Mouse (Mus musculus) C2C12 (cell line): ENCODE data around the gene Bcan.

Source experiments
- CEBPB ChIP-seq: IDR thresholded peaks from one replicate; pipeline ENCODE4 v1.6.1; 2011; ENCODE audit warnings: low read depth, mild to moderate bottlenecking, control low read depth, moderate library complexity
- CTCF ChIP-seq: IDR thresholded peaks from one replicate; pipeline ENCODE4 v1.5.1; 2011; ENCODE audit not compliant: control insufficient read depth, insufficient read depth, insufficient read length
- FOSL1 ChIP-seq: IDR thresholded peaks from one replicate; pipeline ENCODE4 v1.8.0; 2011; ENCODE audit warnings: mild to moderate bottlenecking, low read length; ENCODE audit not compliant: poor library complexity, insufficient read depth, severe bottlenecking
- MAX ChIP-seq: IDR thresholded peaks from one replicate; pipeline ENCODE4 v1.6.1; 2011; ENCODE audit warnings: mild to moderate bottlenecking, control low read depth
- MYOD1 ChIP-seq: IDR thresholded peaks from one replicate; pipeline ENCODE4 v1.6.1; 2011; ENCODE audit warnings: low read depth; ENCODE audit not compliant: control insufficient read depth, insufficient read length
- MYOG ChIP-seq: IDR thresholded peaks from one replicate; pipeline ENCODE4 v1.6.1; 2011; ENCODE audit not compliant: control insufficient read depth, insufficient read length; ENCODE audit errors: extremely low read depth
- USF1 ChIP-seq: IDR thresholded peaks from one replicate; pipeline ENCODE4 v1.6.1; 2011; ENCODE audit warnings: low read depth, mild to moderate bottlenecking, control low read depth, moderate library complexity

DNA sequence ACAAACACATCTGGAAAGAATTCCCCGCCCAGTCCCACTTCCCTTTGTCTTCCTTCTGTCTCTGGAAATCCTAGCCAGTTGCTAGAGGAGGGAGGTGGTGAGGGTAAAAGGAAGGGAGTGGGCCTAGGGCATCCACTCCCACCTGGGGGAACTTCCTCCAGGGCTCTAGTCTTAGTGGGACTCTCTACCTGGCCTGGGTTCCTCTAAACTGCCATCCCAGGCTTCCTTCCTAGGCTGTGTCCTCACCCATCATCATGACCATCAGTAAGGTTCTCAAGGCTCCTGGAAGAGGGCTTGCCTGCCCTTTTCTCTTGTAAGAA lies 53.5 kb downstream of the Bcan start:
- TF ChIP-seq USF1 (no peak), CTCF (no peak), MYOD1 (no peak), MYOG (no peak), MAX (no peak), CEBPB (no peak), FOSL1 (no peak)
